Mouse (Mus musculus) stomach, postnatal 0 days (tissue): ENCODE data around the gene Ndst4.

Experiments used
- CTCF ChIP-seq: IDR thresholded peaks from 2 replicates; pipeline ENCODE4 v1.5.1; 2016; ENCODE audit warnings: antibody characterized with exemption, low read depth, mild to moderate bottlenecking, moderate library complexity
- EP300 ChIP-seq: optimal IDR thresholded peaks from 2 replicates; pipeline ENCODE3; 2016; ENCODE audit warnings: antibody characterized with exemption

DNA sequence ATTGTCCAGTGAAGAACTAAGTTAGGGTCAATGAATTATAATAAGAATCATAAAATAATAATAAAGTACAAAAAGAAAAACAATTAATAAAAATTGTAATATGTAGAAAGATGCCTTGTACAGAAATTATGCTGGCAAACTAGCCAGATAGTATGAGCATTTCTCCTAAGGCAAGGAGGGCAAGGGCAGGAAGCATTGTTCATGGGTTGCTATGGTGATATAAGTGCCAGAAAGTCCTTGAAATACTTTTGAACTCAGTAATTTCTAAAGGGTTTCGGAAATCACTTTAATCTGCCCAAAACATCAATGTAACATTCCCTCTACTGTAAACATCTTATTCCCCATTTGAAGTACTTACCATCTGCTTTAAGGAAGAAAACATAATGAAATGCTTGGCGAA, 319.1 kb downstream of the Ndst4 start:
- no peak for TF ChIP-seq EP300
- no peak for TF ChIP-seq CTCF
